Mouse (Mus musculus) lung, postnatal 0 days (tissue): Measurements from ENCODE around the gene Akna. TPM values are rescaled to one million over a fixed set of nuclear protein-coding genes. Genes with fewer than 3 reads are reported as not detected.
A peak's percentile ranks its signal among the peaks of the same experiment; 100 is the strongest.

ENCODE experiments used
- ATAC-seq: fragments of 200-750 bp; cut with Nextera tagmentation; 2 replicates; pipeline ENCODE4 v1.8.0; 2017; ENCODE audit warnings: moderate library complexity
- DNase-seq: peaks from one replicate; pipeline ENCODE4 v3.0.0-alpha.2; 2016; ENCODE audit warnings: low spot score
- H3K27ac ChIP-seq: fragments of 300-500 bp; sonication (generic); 2 replicates; pipeline ENCODE4 v1.5.1; 2014; ENCODE audit warnings: antibody characterized with exemption, mild to moderate bottlenecking, low read length, mixed read lengths
- H3K27me3 ChIP-seq: fragments of 300-500 bp; sonication (generic); replicated peaks from 2 replicates; pipeline ENCODE4 v1.6.1; 2014; ENCODE audit warnings: low read length, mixed read lengths; ENCODE audit not compliant: insufficient read depth
- H3K36me3 ChIP-seq: fragments of 300-500 bp; sonication (generic); 2 replicates; pipeline ENCODE4 v1.6.1; 2014; ENCODE audit warnings: low read length, mixed read lengths; ENCODE audit not compliant: insufficient read depth
- H3K4me1 ChIP-seq: fragments of 300-500 bp; sonication (generic); 2 replicates; pipeline ENCODE4 v1.6.1; 2014; ENCODE audit warnings: antibody characterized with exemption, low read depth, low read length, mixed read lengths; ENCODE audit not compliant: insufficient read depth
- H3K4me2 ChIP-seq: fragments of 300-500 bp; sonication (generic); replicated peaks from 2 replicates; pipeline ENCODE4 v1.6.1; 2014; ENCODE audit warnings: low read depth, mild to moderate bottlenecking, low read length, moderate library complexity, mixed read lengths
- H3K4me3 ChIP-seq: fragments of 300-500 bp; sonication (generic); 2 replicates; pipeline ENCODE4 v1.5.1; 2014; ENCODE audit warnings: low read depth, low read length
- H3K9ac ChIP-seq: fragments of 300-500 bp; sonication (generic); replicated peaks from 2 replicates; pipeline ENCODE4 v1.6.1; 2014; ENCODE audit warnings: low read depth, mild to moderate bottlenecking
- H3K9me3 ChIP-seq: fragments of 300-500 bp; sonication (generic); 2 replicates; pipeline ENCODE4 v1.6.1; 2016; ENCODE audit warnings: low read length, mixed read lengths
- CTCF ChIP-seq: IDR thresholded peaks from 2 replicates; pipeline ENCODE4 v1.5.1; 2016; ENCODE audit warnings: antibody characterized with exemption, mild to moderate bottlenecking
- EP300 ChIP-seq: IDR thresholded peaks from 2 replicates; pipeline ENCODE4 v1.6.1; 2016; ENCODE audit warnings: antibody characterized with exemption, mild to moderate bottlenecking, control low read depth
- WGBS: fragments of 180-500 bp; shearing (Covaris S2); extraction: QIAGEN DNeasy Blood & Tissue Kit; methylation state at CpG from one replicate; pipeline ENCODE4 v1.1.7; 2014; 5-methylcytosine and 5-hydroxymethylcytosine counted together
- polyA plus RNA-seq: library from polyadenylated mRNA; unstranded; fragments of >200 nt; fragmentation: Nextera tagmentation; extraction: Ambion mirVana; gene quantifications from 2 replicates; pipeline ENCODE4 v1.2.1, GENCODE M21; 2015

Akna gene
- polyA plus RNA-seq, 1 experiment from 2014 or later, result 5.7 TPM

- DNase-seq (no peak), ATAC-seq (no peak)
Measured at GRCm38 (mm10) chr4:63426308-63426707, 23.2 kb upstream of the Akna start.

GRCm38 (mm10) chr4:63423811-63424210, 20.7 kb upstream of the Akna start:
- no peaks in the 10 kb centered on the region for H3K36me3 ChIP-seq
- ATAC-seq, result no peak
- no peak for TF ChIP-seq CTCF
- no peak for TF ChIP-seq EP300
- H3K27ac ChIP-seq, result no peak overlapping the region
- no peak overlapping the region for H3K9ac ChIP-seq
- H3K27me3 ChIP-seq, result no peaks in the 10 kb centered on the region
- H3K9me3 ChIP-seq, result no peaks in the 10 kb centered on the region
- DNase-seq, result no peak
- 42% methylated on average over 5 of the region's 5 CpGs for WGBS
- no peak overlapping the region for H3K4me3 ChIP-seq
- no peak overlapping the region for H3K4me2 ChIP-seq
- no peaks in the 10 kb centered on the region for H3K4me1 ChIP-seq

More at GRCm38 (mm10) chr4:63426308-63426707, 23.2 kb upstream of the Akna start:
- 59% methylated on average over 8 of the region's 8 CpGs for WGBS
- no peaks in the 10 kb centered on the region for H3K9me3 ChIP-seq
- H3K36me3 ChIP-seq, result no peaks in the 10 kb centered on the region
- no peaks in the 10 kb centered on the region for H3K27me3 ChIP-seq
- H3K4me2 ChIP-seq, result no peak overlapping the region
- TF ChIP-seq CTCF (no peak), EP300 (no peak)
- no peak overlapping the region for H3K4me3 ChIP-seq
- no peak overlapping the region for H3K9ac ChIP-seq
- no peak overlapping the region for H3K27ac ChIP-seq
- H3K4me1 ChIP-seq, result no peaks in the 10 kb centered on the region

GRCm38 (mm10) chr4:63423231-63423630, 20.1 kb upstream of the Akna start:
- ATAC-seq (no peak), DNase-seq (no peak)
- Histone ChIP-seq H3K4me1 (no peaks in the 10 kb centered on the region), H3K4me2 (no peak overlapping the region), H3K36me3 (no peaks in the 10 kb centered on the region), H3K27me3 (no peaks in the 10 kb centered on the region), H3K9ac (no peak overlapping the region), H3K9me3 (no peaks in the 10 kb centered on the region), H3K27ac (no peak overlapping the region), H3K4me3 (no peak overlapping the region)
- WGBS, result 65% methylated on average over 1 of the region's 1 CpGs
- TF ChIP-seq EP300 (no peak), CTCF (no peak)

GRCm38 (mm10) chr4:63420143-63420920, 17.2 kb upstream of the Akna start:
- Histone ChIP-seq H3K4me2 (no peak overlapping the region), H3K4me1 (no peaks in the 10 kb centered on the region), H3K9me3 (no peaks in the 10 kb centered on the region), H3K27ac (no peak overlapping the region), H3K36me3 (no peaks in the 10 kb centered on the region), H3K4me3 (no peak overlapping the region), H3K9ac (no peak overlapping the region), H3K27me3 (no peaks in the 10 kb centered on the region)
- no peak for TF ChIP-seq EP300
- ATAC-seq, result no peak
- no peak for DNase-seq
- 59% methylated on average over 14 of the region's 14 CpGs for WGBS

GRCm38 (mm10) chr4:63418270-63418669, 15.1 kb upstream of the Akna start:
- Histone ChIP-seq H3K9ac (no peak overlapping the region), H3K4me2 (no peak overlapping the region), H3K9me3 (no peaks in the 10 kb centered on the region), H3K4me3 (no peak overlapping the region), H3K27ac (no peak overlapping the region), H3K4me1 (no peaks in the 10 kb centered on the region), H3K36me3 (no peaks in the 10 kb centered on the region), H3K27me3 (no peaks in the 10 kb centered on the region)
- no peak for ATAC-seq
- TF ChIP-seq EP300 (no peak), CTCF (no peak)
- DNase-seq, result no peak
- 82% methylated on average over 11 of the region's 11 CpGs for WGBS

GRCm38 (mm10) chr4:63417318-63417957, 14.3 kb upstream of the Akna start:
- no peak for TF ChIP-seq EP300
- TF ChIP-seq CTCF, result peak; percentile 90
- Histone ChIP-seq H3K9me3 (no peaks in the 10 kb centered on the region), H3K4me2 (no peak overlapping the region), H3K27ac (no peak overlapping the region), H3K36me3 (no peaks in the 10 kb centered on the region), H3K4me1 (no peaks in the 10 kb centered on the region), H3K4me3 (no peak overlapping the region), H3K27me3 (no peaks in the 10 kb centered on the region), H3K9ac (no peak overlapping the region)
- WGBS, result 21% methylated on average over 9 of the region's 9 CpGs
- DNase-seq (peak; percentile 84), ATAC-seq (peak; percentile 67)
